11 mouse cellular contexts compared by ENCODE assay signal in the genomic region with DNA sequence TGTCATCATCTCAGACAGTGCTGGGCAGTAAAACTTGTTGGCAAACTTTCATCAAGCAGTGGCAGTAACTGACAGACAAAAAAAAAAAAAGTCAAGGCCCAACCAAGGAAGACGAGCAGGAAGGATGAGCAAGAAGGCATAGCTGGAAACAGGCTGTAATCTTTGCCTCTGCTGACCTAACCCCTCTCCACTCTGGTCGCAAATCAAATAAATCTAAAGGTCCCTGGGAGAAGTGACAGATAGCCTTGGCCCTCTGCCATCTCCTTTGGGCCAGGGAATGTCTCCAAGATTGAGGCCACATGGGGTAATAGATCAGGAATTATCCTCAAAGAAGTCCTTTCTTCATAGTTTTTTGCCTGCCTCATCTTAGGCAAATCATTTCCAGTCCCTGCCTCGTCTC. TPM values are rescaled to one million over a fixed set of nuclear protein-coding genes. Genes with fewer than 3 reads are reported as not detected.
A peak's percentile ranks its signal among the peaks of the same experiment; 100 is the strongest.
DNase-seq lines count a peak whose midpoint lies in the region; ATAC-seq and TF ChIP-seq lines count a peak whose summit lies in the region.
"Had no signal": no experiment of that assay in that cellular context is flagged by ENCODE, and none has a peak within 500 bp of the region (broad histone marks: within the 10 kb centered on the region; RNA-seq: fewer than 3 reads in every experiment).

No protein-coding gene starts in this region.

- ATAC-seq in liver, embryonic 11.5 days (replicated peaks; ENCODE audit: low FRiP score): no peak
- no peak for ATAC-seq in hindbrain, embryonic 14.5 days (ENCODE audit: low FRiP score)

- no peak overlapping the region for H3K27ac ChIP-seq in liver, adult 2 months (replicated peaks; ENCODE audit: insufficient read depth, low read depth, low read length)
- H3K27ac ChIP-seq in liver, embryonic 11.5 days (ENCODE audit: low read depth, low read length): no peak overlapping the region
- no peak overlapping the region for H3K27ac ChIP-seq in hindbrain, embryonic 14.5 days
- H3K27ac ChIP-seq: limb, embryonic 12.5 days had no signal

- H3K79me2 ChIP-seq in liver, adult 2 months (ENCODE audit: control insufficient read depth, insufficient read depth, low read length): no peaks in the 10 kb centered on the region

- no peaks in the 10 kb centered on the region for H3K27me3 ChIP-seq in liver, adult 2 months (ENCODE audit: control insufficient read depth, insufficient read depth, low read length)
- H3K27me3 ChIP-seq in liver, embryonic 11.5 days (replicated peaks; ENCODE audit: control insufficient read depth, insufficient read depth, low read length): no peaks in the 10 kb centered on the region
- H3K27me3 ChIP-seq in hindbrain, embryonic 14.5 days (ENCODE audit: control insufficient read depth, insufficient read depth, low read length): no peaks in the 10 kb centered on the region
- H3K27me3 ChIP-seq: limb, embryonic 12.5 days had no signal

- H3K4me1 ChIP-seq in liver, adult 2 months (ENCODE audit: control insufficient read depth, insufficient read depth, low read length): peaks cover 6% of the 10 kb centered on the region; the same call in 1 of the 2 replicates
- H3K4me1 ChIP-seq in liver, embryonic 11.5 days (replicated peaks; ENCODE audit: control insufficient read depth, insufficient read depth, low read length): no peaks in the 10 kb centered on the region
- H3K4me1 ChIP-seq in hindbrain, embryonic 14.5 days (replicated peaks; ENCODE audit: control insufficient read depth, insufficient read depth, low read length): no peaks in the 10 kb centered on the region
- H3K4me1 ChIP-seq: limb, embryonic 12.5 days; megakaryocyte, embryonic 14.5 days had no signal

- no peak for TF ChIP-seq POLR2A in liver, adult 2 months (IDR thresholded peaks at IDR 0.05; ENCODE audit: extremely low read depth, insufficient read depth, low read length)

- H3K4me2 ChIP-seq in liver, embryonic 11.5 days: no peak overlapping the region
- no peak overlapping the region for H3K4me2 ChIP-seq in hindbrain, embryonic 14.5 days (replicated peaks)
- H3K4me2 ChIP-seq: limb, embryonic 12.5 days had no signal

- H3K36me3 ChIP-seq in liver, adult 2 months (ENCODE audit: control insufficient read depth, insufficient read depth, low read length): no peaks in the 10 kb centered on the region
- no peaks in the 10 kb centered on the region for H3K36me3 ChIP-seq in liver, embryonic 11.5 days (ENCODE audit: control insufficient read depth, insufficient read depth, low read length)
- H3K36me3 ChIP-seq in hindbrain, embryonic 14.5 days (replicated peaks; ENCODE audit: control insufficient read depth, insufficient read depth): no peaks in the 10 kb centered on the region
- H3K36me3 ChIP-seq: G1E; limb, embryonic 12.5 days had no signal

- no peak overlapping the region for H3K9ac ChIP-seq in liver, adult 2 months (ENCODE audit: low read depth, low read length)
- H3K9ac ChIP-seq in liver, embryonic 11.5 days (ENCODE audit: low read depth, low read length): no peak overlapping the region
- no peak overlapping the region for H3K9ac ChIP-seq in hindbrain, embryonic 14.5 days
- H3K9ac ChIP-seq: limb, embryonic 12.5 days had no signal

- TF ChIP-seq CTCF in liver, adult 2 months (IDR thresholded peaks at IDR 0.05; ENCODE audit: low read depth, low read length): no peak

- peak; percentile 73 for DNase-seq in liver, adult 2 months (ENCODE audit: extremely low read depth, low read depth, low spot score)
- DNase-seq in liver, embryonic 11.5 days (ENCODE audit: low spot score): no peak
- peak; percentile 94 for DNase-seq in adrenal gland, postnatal 14 days
- peak; percentile 58 to 60 for DNase-seq in kidney, postnatal 25 days
- DNase-seq in skeletal muscle tissue, adult 2 months (ENCODE audit: low read depth, low spot score): peak; percentile 39
- no peak for DNase-seq in urinary bladder, postnatal 4 days (ENCODE audit: low spot score in 2 of 2)
- no peak for DNase-seq in hindbrain, embryonic 14.5 days (ENCODE audit: low spot score)
- DNase-seq: cerebellum, postnatal 36 days had no signal

- WGBS in liver, adult 2 months: 13% methylated on average over 3 of the region's 3 CpGs
- 54% methylated on average over 3 of the region's 3 CpGs for WGBS in liver, embryonic 11.5 days
- WGBS in hindbrain, embryonic 14.5 days: 62% methylated on average over 3 of the region's 3 CpGs

- no peak overlapping the region for H3K4me3 ChIP-seq in liver, adult 2 months (ENCODE audit: insufficient read depth, low read depth, low read length)
- H3K4me3 ChIP-seq in liver, embryonic 11.5 days (ENCODE audit: low read depth, low read length): no peak overlapping the region
- H3K4me3 ChIP-seq in hindbrain, embryonic 14.5 days (replicated peaks; ENCODE audit: low read length): no peak overlapping the region
- H3K4me3 ChIP-seq: limb, embryonic 12.5 days; megakaryocyte, embryonic 14.5 days had no signal

- H3K9me3 ChIP-seq in liver, embryonic 11.5 days (ENCODE audit: control insufficient read depth, low read length): no peaks in the 10 kb centered on the region
- no peaks in the 10 kb centered on the region for H3K9me3 ChIP-seq in hindbrain, embryonic 14.5 days (ENCODE audit: control insufficient read depth, low read length)
- H3K9me3 ChIP-seq: G1E; limb, embryonic 12.5 days; megakaryocyte, embryonic 14.5 days had no signal

RNA-seq across cellular contexts. Expression of gene Ppm1a, which starts 33.3 kb away (rescaled TPM):
- 108 and 110 TPM in 2 replicates for total RNA-seq in liver, adult 2 months (2014; rRNA removed)
- polyA plus RNA-seq in liver, adult 2 months (2012; rRNA removed): 55.4 and 57.8 TPM in 2 replicates
- 46.4 and 48.8 TPM in 2 replicates for polyA plus RNA-seq in liver, embryonic 11.5 days (2014; fragmentation: Nextera tagmentation; extraction: Ambion mirVana)
- 244 and 247 TPM in 2 replicates for total RNA-seq in adrenal gland, postnatal 14 days (2021)
- polyA plus RNA-seq in hindbrain, embryonic 14.5 days (2014; fragmentation: Nextera tagmentation; extraction: Ambion mirVana): 109 and 125 TPM in 2 replicates

RNA-seq across cellular contexts. Expression of gene Dhrs7, which starts 59.3 kb away (rescaled TPM):
- total RNA-seq in liver, adult 2 months (2014; rRNA removed): 58.5 and 70.3 TPM in 2 replicates
- polyA plus RNA-seq in liver, adult 2 months (2012; rRNA removed): 37.2 and 41.8 TPM in 2 replicates
- 12.6 and 13.7 TPM in 2 replicates for polyA plus RNA-seq in liver, embryonic 11.5 days (2014; fragmentation: Nextera tagmentation; extraction: Ambion mirVana)
- 159 and 182 TPM in 2 replicates for total RNA-seq in adrenal gland, postnatal 14 days (2021)
- polyA plus RNA-seq in hindbrain, embryonic 14.5 days (2014; fragmentation: Nextera tagmentation; extraction: Ambion mirVana): 15.8 and 16.9 TPM in 2 replicates

Comparison
In these comparisons a context has a peak if more than half of its experiments do, and no peak if none do; other contexts are left out.
1. DNase-seq: peak in liver, adult 2 months (single experiment), adrenal gland, postnatal 14 days (single experiment), kidney, postnatal 25 days (2 of 2) and skeletal muscle tissue, adult 2 months (single experiment); none in liver, embryonic 11.5 days (single experiment), urinary bladder, postnatal 4 days (0 of 2) and hindbrain, embryonic 14.5 days (single experiment).